Mouse (Mus musculus): ENCODE results near the gene Olfr1424. TPM values are rescaled to one million over a fixed set of nuclear protein-coding genes. Genes with fewer than 3 reads are reported as not detected.

The Olfr1424 gene
- polyA plus RNA-seq, 1 experiment from 2014 or later: not detected

DNA sequence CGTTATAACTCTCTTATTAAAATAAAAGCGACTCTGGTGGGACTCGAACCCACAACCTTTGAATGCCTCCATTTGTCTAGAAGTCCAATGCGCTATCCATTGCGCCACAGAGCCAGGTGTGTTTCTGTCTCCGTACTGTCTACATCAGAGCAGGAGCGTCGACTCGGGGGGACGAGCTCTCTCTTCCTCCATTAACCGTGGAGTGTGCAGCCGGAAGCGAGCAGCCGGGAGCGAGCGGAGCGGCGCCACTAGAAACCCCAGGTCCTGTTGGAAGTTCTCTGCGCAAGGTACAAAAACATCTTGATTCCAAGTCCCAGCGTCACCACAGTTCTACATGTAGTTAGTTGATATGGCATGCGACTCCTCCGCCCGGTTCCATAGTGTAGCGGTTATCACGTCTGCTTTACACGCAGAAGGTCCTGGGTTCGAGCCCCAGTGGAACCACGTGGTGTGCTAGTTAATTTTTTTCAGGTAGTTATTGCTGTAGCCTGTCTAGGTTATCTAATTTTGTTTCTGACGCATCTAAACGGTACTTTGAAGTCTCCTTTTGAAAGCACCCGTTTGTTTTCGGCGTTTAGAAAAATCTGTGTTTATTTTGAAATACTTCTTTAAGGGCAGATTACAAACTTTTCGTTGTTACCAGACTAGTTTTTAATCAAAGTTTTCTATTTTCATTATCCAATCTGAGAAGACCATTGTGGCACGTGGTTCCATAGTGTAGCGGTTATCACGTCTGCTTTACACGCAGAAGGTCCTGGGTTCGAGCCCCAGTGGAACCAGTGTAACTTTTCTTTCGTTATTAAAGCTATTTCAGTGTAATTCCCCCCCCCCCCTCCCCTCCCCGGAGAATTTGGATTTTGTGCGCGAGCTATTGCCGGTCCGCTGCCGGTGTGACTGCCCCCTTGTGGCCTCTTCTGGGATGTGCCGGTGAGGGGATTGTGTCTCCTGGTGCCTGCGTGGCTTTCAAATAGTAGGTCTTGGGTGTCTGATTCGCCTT, 50.6 kb downstream of the Olfr1424 start:
- under 1% methylated on average over 48 of the region's 49 CpGs for WGBS
- no peak overlapping the region for H3K9ac ChIP-seq (ENCODE audit: low read length)
- peak overlapping the region; percentile 59 for H3K4me3 ChIP-seq (ENCODE audit: low read depth, low read length)
- no peaks in the 10 kb centered on the region for H3K36me3 ChIP-seq (ENCODE audit: control insufficient read depth, insufficient read depth, low read length)
- no peaks in the 10 kb centered on the region for H3K27me3 ChIP-seq (ENCODE audit: control insufficient read depth, insufficient read depth, low read length)
- DNase-seq (ENCODE audit: low spot score) (peak; percentile 97), ATAC-seq (ENCODE audit: insufficient number of reproducible peaks, low FRiP score, low TSS enrichment, low read depth) (peak; percentile 87)
- H3K9me3 ChIP-seq (ENCODE audit: control insufficient read depth, low read length): no peaks in the 10 kb centered on the region
- H3K27ac ChIP-seq (replicated peaks; ENCODE audit: low read depth, low read length): 0 out of 2 replicates have a peak overlapping the region, but pooled peaks have one; percentile 8
- peak overlapping the region; percentile 48 for H3K4me2 ChIP-seq (ENCODE audit: low read depth, severe bottlenecking)
- H3K4me1 ChIP-seq (ENCODE audit: control insufficient read depth, insufficient read depth, low read length): no peaks in the 10 kb centered on the region

GRCm38 (mm10) chr19:12010916-12011559, 51.4 kb downstream of the Olfr1424 start:
- Histone ChIP-seq H3K4me3 (ENCODE audit: low read depth, low read length) (peak overlapping the region; percentile 59), H3K27ac (replicated peaks; ENCODE audit: low read depth, low read length) (peak overlapping the region; percentile 82; the same call in 1 of the 2 replicates), H3K9me3 (ENCODE audit: control insufficient read depth, low read length) (no peaks in the 10 kb centered on the region), H3K27me3 (ENCODE audit: control insufficient read depth, insufficient read depth, low read length) (no peaks in the 10 kb centered on the region), H3K36me3 (ENCODE audit: control insufficient read depth, insufficient read depth, low read length) (no peaks in the 10 kb centered on the region), H3K4me2 (ENCODE audit: low read depth, severe bottlenecking) (peak overlapping the region; percentile 66), H3K9ac (ENCODE audit: low read length) (peak overlapping the region; percentile 85), H3K4me1 (ENCODE audit: control insufficient read depth, insufficient read depth, low read length) (no peaks in the 10 kb centered on the region)
- WGBS: under 1% methylated on average over 26 of the region's 26 CpGs
- DNase-seq (ENCODE audit: low spot score) (peak; percentile 88), ATAC-seq (ENCODE audit: insufficient number of reproducible peaks, low FRiP score, low TSS enrichment, low read depth) (peak; percentile 33)

DNA sequence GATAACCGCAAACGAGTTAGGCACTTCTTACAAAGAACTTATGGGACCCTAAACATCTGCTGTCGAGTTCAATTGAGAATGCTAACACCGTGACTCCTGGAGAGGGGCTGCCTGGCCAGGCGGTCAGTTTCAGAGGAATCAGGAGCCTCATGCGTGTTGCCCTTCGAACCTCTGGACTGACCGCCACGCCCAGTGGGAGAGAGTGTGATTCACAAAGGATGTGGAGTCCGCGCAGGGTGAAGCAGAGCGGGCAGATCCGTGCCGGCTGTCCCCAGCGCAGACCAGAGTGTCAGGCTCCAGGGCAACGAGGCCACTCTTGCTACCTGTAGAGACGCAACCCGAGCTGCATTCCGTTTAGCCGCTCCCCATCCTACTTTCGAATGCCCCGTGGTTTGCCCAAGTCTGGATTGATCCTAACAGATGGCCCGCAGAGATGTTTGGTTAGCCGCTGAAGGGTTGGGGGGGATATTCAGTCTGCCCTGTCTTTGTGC, 52.2 kb downstream of the Olfr1424 start:
- H3K4me2 ChIP-seq (ENCODE audit: low read depth, severe bottlenecking): peak overlapping the region; percentile 66
- no peaks in the 10 kb centered on the region for H3K27me3 ChIP-seq (ENCODE audit: control insufficient read depth, insufficient read depth, low read length)
- peak overlapping the region; percentile 85 for H3K9ac ChIP-seq (ENCODE audit: low read length)
- under 1% methylated on average over 24 of the region's 24 CpGs for WGBS
- peak; percentile 38 for ATAC-seq (ENCODE audit: insufficient number of reproducible peaks, low FRiP score, low TSS enrichment, low read depth)
- no peaks in the 10 kb centered on the region for H3K9me3 ChIP-seq (ENCODE audit: control insufficient read depth, low read length)
- DNase-seq (ENCODE audit: low spot score): peak; percentile 85
- peak overlapping the region; percentile 59 for H3K4me3 ChIP-seq (ENCODE audit: low read depth, low read length)
- H3K36me3 ChIP-seq (ENCODE audit: control insufficient read depth, insufficient read depth, low read length): no peaks in the 10 kb centered on the region
- H3K27ac ChIP-seq (replicated peaks; ENCODE audit: low read depth, low read length): peak overlapping the region; percentile 82
- no peaks in the 10 kb centered on the region for H3K4me1 ChIP-seq (ENCODE audit: control insufficient read depth, insufficient read depth, low read length)

- Histone ChIP-seq H3K4me2 (ENCODE audit: low read depth, severe bottlenecking) (peak overlapping the region; percentile 66), H3K27ac (replicated peaks; ENCODE audit: low read depth, low read length) (peak overlapping the region; percentile 82), H3K9me3 (ENCODE audit: control insufficient read depth, low read length) (no peaks in the 10 kb centered on the region), H3K27me3 (ENCODE audit: control insufficient read depth, insufficient read depth, low read length) (no peaks in the 10 kb centered on the region), H3K4me1 (ENCODE audit: control insufficient read depth, insufficient read depth, low read length) (no peaks in the 10 kb centered on the region), H3K36me3 (ENCODE audit: control insufficient read depth, insufficient read depth, low read length) (no peaks in the 10 kb centered on the region), H3K4me3 (ENCODE audit: low read depth, low read length) (peak overlapping the region; percentile 59), H3K9ac (ENCODE audit: low read length) (peak overlapping the region; percentile 85)
- DNase-seq (ENCODE audit: low spot score) (peak; percentile 87), ATAC-seq (ENCODE audit: insufficient number of reproducible peaks, low FRiP score, low TSS enrichment, low read depth) (peak; percentile 7; the same call in 1 of the 2 replicates)
- under 1% methylated on average over 24 of the region's 24 CpGs for WGBS
Measured at GRCm38 (mm10) chr19:12009501-12010280, 52.8 kb downstream of the Olfr1424 start.

Other genes starting within 250 kb of the Olfr1424 start
- gene Stx3, start 243.3 kb downstream of the Olfr1424 start, polyA plus RNA-seq (2014; fragmentation: Nextera tagmentation; extraction: Ambion mirVana): 6.8 and 8.4 TPM in 2 replicates
- gene Olfr1417, start 223.5 kb downstream of the Olfr1424 start, polyA plus RNA-seq (2014; fragmentation: Nextera tagmentation; extraction: Ambion mirVana): not detected in 2 replicates
- not detected in 2 replicates for gene Olfr1418, start 201.6 kb downstream of the Olfr1424 start, polyA plus RNA-seq (2014; fragmentation: Nextera tagmentation; extraction: Ambion mirVana)
- not detected in 2 replicates for gene Olfr1419, start 187.6 kb downstream of the Olfr1424 start, polyA plus RNA-seq (2014; fragmentation: Nextera tagmentation; extraction: Ambion mirVana)
- gene Olfr1420, start 176.1 kb downstream of the Olfr1424 start, polyA plus RNA-seq (2014; fragmentation: Nextera tagmentation; extraction: Ambion mirVana): not detected in 2 replicates
- gene Patl1, start 150.3 kb downstream of the Olfr1424 start, polyA plus RNA-seq (2014; fragmentation: Nextera tagmentation; extraction: Ambion mirVana): 25.0 and 25.6 TPM in 2 replicates
- gene Osbp, start 96.7 kb downstream of the Olfr1424 start, polyA plus RNA-seq (2014; fragmentation: Nextera tagmentation; extraction: Ambion mirVana): 6.1 and 7.2 TPM in 2 replicates
- not detected in 2 replicates for gene Olfr1423, start 21.4 kb downstream of the Olfr1424 start, polyA plus RNA-seq (2014; fragmentation: Nextera tagmentation; extraction: Ambion mirVana)
- gene Olfr1425, start 15.0 kb upstream of the Olfr1424 start, polyA plus RNA-seq (2014; fragmentation: Nextera tagmentation; extraction: Ambion mirVana): not detected in 2 replicates
- not detected in 2 replicates for gene Olfr1426, start 29.3 kb upstream of the Olfr1424 start, polyA plus RNA-seq (2014; fragmentation: Nextera tagmentation; extraction: Ambion mirVana)
- not detected in 2 replicates for gene Olfr1427, start 40.7 kb upstream of the Olfr1424 start, polyA plus RNA-seq (2014; fragmentation: Nextera tagmentation; extraction: Ambion mirVana)
- not detected in 2 replicates for gene Olfr1428, start 53.2 kb upstream of the Olfr1424 start, polyA plus RNA-seq (2014; fragmentation: Nextera tagmentation; extraction: Ambion mirVana)
- gene Olfr76, start 60.5 kb upstream of the Olfr1424 start, polyA plus RNA-seq (2014; fragmentation: Nextera tagmentation; extraction: Ambion mirVana): not detected in 2 replicates
- not detected in 2 replicates for gene Olfr1555-ps1, start 107.4 kb upstream of the Olfr1424 start, polyA plus RNA-seq (2014; fragmentation: Nextera tagmentation; extraction: Ambion mirVana)
- gene Olfr1431, start 138.0 kb upstream of the Olfr1424 start, polyA plus RNA-seq (2014; fragmentation: Nextera tagmentation; extraction: Ambion mirVana): not detected in 2 replicates
- gene Olfr1432, start 169.9 kb upstream of the Olfr1424 start, polyA plus RNA-seq (2014; fragmentation: Nextera tagmentation; extraction: Ambion mirVana): not detected in 2 replicates
- gene Olfr262, start 179.0 kb upstream of the Olfr1424 start, polyA plus RNA-seq (2014; fragmentation: Nextera tagmentation; extraction: Ambion mirVana): not detected in 2 replicates
- gene Olfr235, start 198.3 kb upstream of the Olfr1424 start, polyA plus RNA-seq (2014; fragmentation: Nextera tagmentation; extraction: Ambion mirVana): not detected in 2 replicates
- not detected in 2 replicates for gene Olfr1434, start 217.2 kb upstream of the Olfr1424 start, polyA plus RNA-seq (2014; fragmentation: Nextera tagmentation; extraction: Ambion mirVana)
- gene Olfr1436, start 236.4 kb upstream of the Olfr1424 start, polyA plus RNA-seq (2014; fragmentation: Nextera tagmentation; extraction: Ambion mirVana): not detected in 2 replicates

Data from limb, embryonic 11.5 days (tissue).